Mouse (Mus musculus) CD4-positive, CD25-positive, alpha-beta regulatory T cell, adult 4 months (primary cell): ENCODE data around the gene Xrcc4. TPM values are rescaled to one million over a fixed set of nuclear protein-coding genes. Genes with fewer than 3 reads are reported as not detected.
A peak's percentile ranks its signal among the peaks of the same experiment; 100 is the strongest.

Experiments
- ATAC-seq: one replicate; pipeline ENCODE4 v1.8.0; 2017
- polyA plus RNA-seq, 2 experiments: library from polyadenylated mRNA; unstranded; fragments of 100-300 nt; shearing (Covaris generic); gene quantifications; one replicate each; pipeline ENCODE4 v1.2.1; 2017

The Xrcc4 gene
- polyA plus RNA-seq, 2 experiments from 2014 or later, result 19.0 to 30.4 TPM

GRCm38 (mm10) chr13:89929477-89929876, 159.9 kb downstream of the Xrcc4 start:
- no peak for ATAC-seq

GRCm38 (mm10) chr13:89918814-89919481, 170.5 kb downstream of the Xrcc4 start:
- ATAC-seq, result no peak

- ATAC-seq, result no peak
Measured at GRCm38 (mm10) chr13:89914332-89914731, 175.1 kb downstream of the Xrcc4 start.

GRCm38 (mm10) chr13:89913891-89914290, 175.5 kb downstream of the Xrcc4 start:
- no peak for ATAC-seq

- ATAC-seq, result no peak
Measured at GRCm38 (mm10) chr13:89906120-89906519, 183.3 kb downstream of the Xrcc4 start.

- ATAC-seq, result no peak
Measured at GRCm38 (mm10) chr13:89899066-89899465, 190.3 kb downstream of the Xrcc4 start.

- no peak for ATAC-seq
Measured at GRCm38 (mm10) chr13:89892140-89892539, 197.3 kb downstream of the Xrcc4 start.

- ATAC-seq, result no peak
Measured at GRCm38 (mm10) chr13:89890159-89890558, 199.2 kb downstream of the Xrcc4 start.

GRCm38 (mm10) chr13:89889074-89889473, 200.3 kb downstream of the Xrcc4 start:
- peak; percentile 58 for ATAC-seq

GRCm38 (mm10) chr13:89883523-89883922, 205.9 kb downstream of the Xrcc4 start:
- ATAC-seq, result no peak

- ATAC-seq, result no peak
Measured at GRCm38 (mm10) chr13:89881281-89881680, 208.1 kb downstream of the Xrcc4 start.

- ATAC-seq, result no peak
Measured at GRCm38 (mm10) chr13:89878832-89879468, 210.5 kb downstream of the Xrcc4 start.

- ATAC-seq, result no peak
Measured at GRCm38 (mm10) chr13:89875499-89875898, 213.9 kb downstream of the Xrcc4 start.

- ATAC-seq, result no peak
Measured at GRCm38 (mm10) chr13:89872725-89873124, 216.7 kb downstream of the Xrcc4 start.

- ATAC-seq, result no peak
Measured at GRCm38 (mm10) chr13:89854139-89854538, 235.3 kb downstream of the Xrcc4 start.

GRCm38 (mm10) chr13:89850746-89851145, 238.7 kb downstream of the Xrcc4 start:
- no peak for ATAC-seq

- no peak for ATAC-seq
Measured at GRCm38 (mm10) chr13:89849955-89850354, 239.5 kb downstream of the Xrcc4 start.

- no peak for ATAC-seq
Measured at GRCm38 (mm10) chr13:89838635-89839034, 250.8 kb downstream of the Xrcc4 start.

GRCm38 (mm10) chr13:89834485-89834884, 254.9 kb downstream of the Xrcc4 start:
- ATAC-seq, result no peak

- ATAC-seq, result no peak
Measured at GRCm38 (mm10) chr13:89833053-89833670, 256.2 kb downstream of the Xrcc4 start.

- ATAC-seq, result no peak
Measured at GRCm38 (mm10) chr13:89828429-89828970, 260.9 kb downstream of the Xrcc4 start.

- no peak for ATAC-seq
Measured at GRCm38 (mm10) chr13:89827838-89828237, 261.6 kb downstream of the Xrcc4 start.

- ATAC-seq, result no peak
Measured at GRCm38 (mm10) chr13:89814543-89814942, 274.9 kb downstream of the Xrcc4 start.

GRCm38 (mm10) chr13:89812169-89812568, 277.2 kb downstream of the Xrcc4 start:
- no peak for ATAC-seq
